Mouse (Mus musculus) MEL (cell line): ENCODE measurements around the gene Pard3. TPM values are rescaled to one million over a fixed set of nuclear protein-coding genes. Genes with fewer than 3 reads are reported as not detected.

Source experiments
- DNase-seq: peaks from one replicate; pipeline ENCODE4 v3.0.0; 2011; ENCODE audit warnings: low read depth, low spot score
- H3K27ac ChIP-seq: 2 replicates; pipeline ENCODE4 v1.5.1; 2012; ENCODE audit warnings: low read depth, mild to moderate bottlenecking, control low read depth, low read length, moderate library complexity; ENCODE audit not compliant: control insufficient read depth
- H3K27me3 ChIP-seq, 2 experiments: fragments of 150-350 bp in 1 of 2; sonication (generic) in 1 of 2; 2 replicates each; pipeline ENCODE4 v1.6.1; 2012; ENCODE audit warnings: low read length in 2 of 2, mild to moderate bottlenecking in 2 of 2, improper control_type of control experiment in 1 of 2, moderate library complexity in 1 of 2; ENCODE audit not compliant: insufficient read depth in 2 of 2, control insufficient read depth in 1 of 2
- H3K36me3 ChIP-seq, 2 experiments: 2 replicates each; pipeline ENCODE4 v1.6.1; 2012 to 2014; ENCODE audit warnings: low read length in 2 of 2, improper control_type of control experiment in 1 of 2, inconsistent platforms in 1 of 2, mild to moderate bottlenecking in 1 of 2; ENCODE audit not compliant: insufficient read depth in 2 of 2, control insufficient read depth in 1 of 2
- H3K4me1 ChIP-seq, 2 experiments: fragments of 150-350 bp in 1 of 2; sonication (generic) in 1 of 2; 2 replicates each; pipeline ENCODE4 v1.6.1; 2012; ENCODE audit warnings: low read length in 2 of 2, improper control_type of control experiment in 1 of 2, mild to moderate bottlenecking in 1 of 2; ENCODE audit not compliant: insufficient read depth in 2 of 2, control insufficient read depth in 1 of 2
- H3K4me3 ChIP-seq, 2 experiments: fragments of 150-350 bp in 1 of 2; sonication (generic) in 1 of 2; 2 replicates each; pipeline ENCODE4 v1.5.1; 2012; ENCODE audit warnings: low read depth in 2 of 2, low read length in 2 of 2, mild to moderate bottlenecking in 2 of 2, moderate library complexity in 2 of 2, control low read depth in 1 of 2, improper control_type of control experiment in 1 of 2; ENCODE audit not compliant: control insufficient read depth in 1 of 2, insufficient read depth in 1 of 2
- H3K79me2 ChIP-seq: 2 replicates; pipeline ENCODE4 v1.6.1; 2012; ENCODE audit warnings: mild to moderate bottlenecking, low read length, moderate library complexity; ENCODE audit not compliant: control insufficient read depth, poor library complexity, insufficient read depth
- H3K9ac ChIP-seq: 2 replicates; pipeline ENCODE4 v1.6.1; 2012; ENCODE audit warnings: low read depth, mild to moderate bottlenecking, control low read depth, low read length, moderate library complexity; ENCODE audit not compliant: control insufficient read depth, poor library complexity, severe bottlenecking
- H3K9me3 ChIP-seq: fragments of 150-350 bp; sonication (generic); replicated peaks from 2 replicates; pipeline ENCODE4 v1.6.1; 2012; ENCODE audit warnings: mild to moderate bottlenecking, low read length, improper control_type of control experiment, moderate library complexity; ENCODE audit not compliant: insufficient read depth
- BHLHE40 ChIP-seq: IDR thresholded peaks from 2 replicates; pipeline ENCODE4 v1.6.1; 2012; ENCODE audit warnings: low read depth, mild to moderate bottlenecking, inconsistent platforms, low read length, improper control_type of control experiment, borderline replicate concordance
- CHD1 ChIP-seq: IDR thresholded peaks from 2 replicates; pipeline ENCODE4 v1.6.1; 2012; ENCODE audit warnings: low read depth, mild to moderate bottlenecking, inconsistent platforms, low read length, improper control_type of control experiment
- E2F4 ChIP-seq: IDR thresholded peaks from 2 replicates; pipeline ENCODE4 v1.6.1; 2011; ENCODE audit warnings: low read depth, low read length, improper control_type of control experiment, borderline replicate concordance
- ELF1 ChIP-seq: IDR thresholded peaks from 2 replicates; pipeline ENCODE4 v1.6.1; 2014; ENCODE audit warnings: low read depth, mild to moderate bottlenecking, inconsistent platforms, low read length, improper control_type of control experiment, moderate library complexity
- ETS1 ChIP-seq: IDR thresholded peaks from 2 replicates; pipeline ENCODE4 v1.6.1; 2012; ENCODE audit warnings: low read depth, mild to moderate bottlenecking, inconsistent platforms, low read length, improper control_type of control experiment, moderate library complexity
- HCFC1 ChIP-seq: IDR thresholded peaks from 2 replicates; pipeline ENCODE4 v1.6.1; 2012; ENCODE audit warnings: low read depth, mild to moderate bottlenecking, inconsistent platforms, low read length, improper control_type of control experiment, moderate library complexity
- JUND ChIP-seq: IDR thresholded peaks from 2 replicates; pipeline ENCODE4 v1.6.1; 2011; ENCODE audit warnings: low read depth, mild to moderate bottlenecking, improper control_type of control experiment, low read length
- KAT2A ChIP-seq: conservative IDR thresholded peaks from 2 replicates; pipeline ENCODE4 v1.6.1; 2012; ENCODE audit warnings: low read depth, low read length, improper control_type of control experiment, inconsistent platforms
- MAX ChIP-seq: IDR thresholded peaks from 2 replicates; pipeline ENCODE4 v1.6.1; 2011; ENCODE audit warnings: low read length, improper control_type of control experiment
- MAZ ChIP-seq: IDR thresholded peaks from 2 replicates; pipeline ENCODE4 v1.6.1; 2012; ENCODE audit warnings: low read depth, mild to moderate bottlenecking, inconsistent platforms, low read length, improper control_type of control experiment
- MEF2A ChIP-seq: IDR thresholded peaks from 2 replicates; pipeline ENCODE4 v1.6.1; 2014; ENCODE audit warnings: low read depth, mild to moderate bottlenecking, inconsistent platforms, low read length, improper control_type of control experiment; ENCODE audit not compliant: poor library complexity, insufficient replicate concordance, severe bottlenecking; ENCODE audit errors: extremely low read depth
- MYC ChIP-seq: IDR thresholded peaks from 2 replicates; pipeline ENCODE4 v1.6.1; 2011; ENCODE audit warnings: low read depth, mild to moderate bottlenecking, low read length, improper control_type of control experiment, moderate library complexity
- NELFE ChIP-seq: IDR thresholded peaks from 2 replicates; pipeline ENCODE4 v1.6.1; 2011; ENCODE audit warnings: low read depth, low read length, improper control_type of control experiment
- NRF1 ChIP-seq: IDR thresholded peaks from 2 replicates; pipeline ENCODE4 v1.6.1; 2014; ENCODE audit warnings: low read depth, mild to moderate bottlenecking, inconsistent platforms, low read length, improper control_type of control experiment, moderate library complexity; ENCODE audit not compliant: poor library complexity, insufficient read depth, severe bottlenecking
- POLR2AphosphoS2 ChIP-seq: IDR thresholded peaks from 2 replicates; pipeline ENCODE4 v1.6.1; 2011; ENCODE audit warnings: low read length, improper control_type of control experiment
- POLR2AphosphoS5 ChIP-seq: IDR thresholded peaks from 2 replicates; pipeline ENCODE4 v1.6.1; 2012; ENCODE audit warnings: low read depth, borderline replicate concordance, mild to moderate bottlenecking, inconsistent platforms, low read length, moderate library complexity, mixed read lengths
- RAD21 ChIP-seq: IDR thresholded peaks from 2 replicates; pipeline ENCODE4 v1.6.1; 2011; ENCODE audit warnings: mild to moderate bottlenecking, low read depth, low read length, improper control_type of control experiment
- RCOR1 ChIP-seq: IDR thresholded peaks from 2 replicates; pipeline ENCODE4 v1.6.1; 2012; ENCODE audit warnings: low read depth, mild to moderate bottlenecking, inconsistent platforms, low read length, improper control_type of control experiment
- SIN3A ChIP-seq: IDR thresholded peaks from 2 replicates; pipeline ENCODE4 v1.6.1; 2012; ENCODE audit warnings: low read length, improper control_type of control experiment, inconsistent platforms
- SMC3 ChIP-seq: IDR thresholded peaks from 2 replicates; pipeline ENCODE4 v1.6.1; 2011; ENCODE audit warnings: low read depth, low read length, improper control_type of control experiment
- UBTF ChIP-seq: IDR thresholded peaks from 2 replicates; pipeline ENCODE4 v1.6.1; 2012; ENCODE audit warnings: low read depth, mild to moderate bottlenecking, inconsistent platforms, low read length, improper control_type of control experiment, moderate library complexity, borderline replicate concordance; ENCODE audit not compliant: insufficient read depth
- USF1 ChIP-seq: IDR thresholded peaks from 2 replicates; pipeline ENCODE4 v1.6.1; 2014; ENCODE audit warnings: low read depth, mild to moderate bottlenecking, inconsistent platforms, low read length, improper control_type of control experiment, moderate library complexity
- ZC3H11A ChIP-seq: IDR thresholded peaks from 2 replicates; pipeline ENCODE4 v1.6.1; 2012; ENCODE audit warnings: low read depth, mild to moderate bottlenecking, inconsistent platforms, low read length, improper control_type of control experiment
- ZKSCAN1 ChIP-seq: IDR thresholded peaks from 2 replicates; pipeline ENCODE4 v1.6.1; 2012; ENCODE audit warnings: low read depth, mild to moderate bottlenecking, inconsistent platforms, low read length, improper control_type of control experiment, moderate library complexity
- ZNF384 ChIP-seq: IDR thresholded peaks from 2 replicates; pipeline ENCODE4 v1.6.1; 2012; ENCODE audit warnings: low read depth, mild to moderate bottlenecking, inconsistent platforms, low read length, improper control_type of control experiment
- polyA plus RNA-seq, 2 experiments: library from polyadenylated mRNA; stranded (reverse) in 1 of 2; unstranded in 1 of 2; fragments of >175 nt in 1 of 2; fragments of >200 nt in 1 of 2; gene quantifications; 2 replicates each; pipeline versions ENCODE4 v1.2.1 to v1.2.4; 2012; ENCODE audit warnings: low replicate concordance in 2 of 2, low read depth in 1 of 2; ENCODE audit not compliant: insufficient read length in 2 of 2, insufficient read depth in 1 of 2, missing spikeins in 1 of 2
- total RNA-seq: library from RNA; depleted of rRNA; stranded (reverse); fragments of 300-350 nt; gene quantifications from 2 replicates; pipeline ENCODE4 v1.2.3, GENCODE M21; 2012; rRNA removed

The Pard3 gene
- not detected in 2 replicates for total RNA-seq
- polyA plus RNA-seq: not detected

DNA sequence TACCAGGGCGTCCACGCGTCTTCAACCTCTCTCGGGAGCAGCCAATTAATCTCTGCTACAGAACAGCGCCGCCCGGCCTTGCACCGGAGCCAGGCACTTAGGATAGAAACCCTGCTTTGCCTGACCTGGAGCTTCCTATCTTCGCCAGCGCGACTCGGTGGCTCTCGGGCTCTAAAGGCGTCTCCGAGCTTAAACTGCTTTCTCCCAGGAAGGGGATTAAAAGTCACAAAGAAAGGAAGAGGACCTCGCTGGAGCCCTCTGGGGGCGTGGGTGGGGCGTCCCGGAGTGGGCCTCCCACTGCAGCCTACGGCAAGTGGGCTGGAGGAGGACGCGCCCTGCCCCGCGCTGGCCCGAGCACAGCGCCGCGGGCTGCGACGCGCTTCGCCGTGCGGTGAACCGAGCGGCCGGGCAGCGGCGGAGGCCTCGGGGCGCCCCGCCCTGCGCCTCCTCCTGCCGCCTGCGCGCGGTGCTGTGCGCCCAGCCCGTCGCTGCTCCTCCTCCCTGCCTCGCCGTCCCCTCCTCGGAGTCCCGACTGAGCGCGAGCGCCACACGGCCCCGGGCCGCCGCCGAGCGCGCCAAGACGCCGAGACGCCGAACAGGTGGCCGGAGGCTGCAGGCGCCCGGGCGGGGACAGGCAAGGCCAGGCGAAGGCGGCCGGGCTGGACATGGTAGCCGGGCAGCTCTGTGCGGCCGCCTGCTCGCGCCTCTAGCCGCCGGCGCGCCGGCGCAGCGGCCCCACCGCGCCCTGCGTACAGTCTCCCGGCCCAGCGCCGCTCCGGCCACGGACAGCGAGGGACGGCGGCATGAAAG is at the start of gene Pard3:
Gene Pard3, plus strand, starts transcription at position 343 of the 810 bp plus-strand sequence.
- H3K27me3 ChIP-seq: no peaks in the 10 kb centered on the region
- H3K4me1 ChIP-seq: no peaks in the 10 kb centered on the region
- H3K9me3 ChIP-seq: no peaks in the 10 kb centered on the region
- H3K27ac ChIP-seq: no peak within 1 kb of the TSS
- H3K79me2 ChIP-seq: no peaks in the 10 kb centered on the region
- DNase-seq: no peak
- no peak within 1 kb of the TSS for H3K9ac ChIP-seq
- no peak within 1 kb of the TSS for H3K4me3 ChIP-seq
- TF ChIP-seq NRF1: no peak
- no peak for TF ChIP-seq UBTF
- TF ChIP-seq BHLHE40: no peak
- no peak for TF ChIP-seq POLR2AphosphoS2
- TF ChIP-seq RAD21: no peak
- TF ChIP-seq CHD1: no peak
- no peak for TF ChIP-seq KAT2A
- no peak for TF ChIP-seq NELFE
- TF ChIP-seq ELF1: no peak
- TF ChIP-seq POLR2AphosphoS5: no peak
- no peak for TF ChIP-seq HCFC1
- TF ChIP-seq MYC: no peak
- no peak for TF ChIP-seq E2F4
- TF ChIP-seq ETS1: no peak
- TF ChIP-seq JUND: no peak
- TF ChIP-seq SMC3: no peak
- no peak for TF ChIP-seq ZNF384
- no peak for TF ChIP-seq MAX
- no peak for TF ChIP-seq RCOR1
- H3K36me3 ChIP-seq: no peaks in the 10 kb centered on the region

DNA sequence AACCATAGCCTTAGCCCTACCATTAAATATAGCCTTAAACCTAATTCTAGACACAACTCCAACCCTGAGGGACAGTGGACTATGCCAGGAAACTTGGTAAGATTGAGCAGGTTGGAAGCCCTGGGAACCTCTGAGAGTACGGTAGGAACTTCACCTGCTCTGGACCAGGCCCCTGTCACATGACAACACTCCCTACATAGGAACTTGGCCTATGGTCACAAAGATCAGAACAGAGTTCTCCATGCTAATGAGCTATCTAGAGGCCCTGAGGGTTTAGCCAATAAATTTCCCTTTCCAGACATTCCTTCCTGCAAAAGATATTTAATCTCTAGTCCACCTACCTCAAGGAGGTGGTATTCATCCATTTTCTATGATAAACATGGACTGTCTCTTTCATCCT is 41.9 kb upstream of the Pard3 start:
- TF ChIP-seq UBTF: no peak
- no peak for TF ChIP-seq ZKSCAN1
- TF ChIP-seq POLR2AphosphoS5: no peak
- no peak for TF ChIP-seq KAT2A
- no peak for TF ChIP-seq SMC3
- TF ChIP-seq CHD1: no peak
- TF ChIP-seq SIN3A: no peak
- no peak for TF ChIP-seq ETS1
- no peak for TF ChIP-seq MAZ
- TF ChIP-seq RAD21: no peak
- no peak for TF ChIP-seq USF1
- TF ChIP-seq MYC: no peak
- no peak for TF ChIP-seq HCFC1
- no peak for TF ChIP-seq ZC3H11A
- no peak for TF ChIP-seq MEF2A
- no peak for TF ChIP-seq NRF1
- no peaks in the 10 kb centered on the region for H3K4me1 ChIP-seq
- no peaks in the 10 kb centered on the region for H3K36me3 ChIP-seq
- no peak overlapping the region for H3K27ac ChIP-seq
- no peak for DNase-seq
- no peak overlapping the region for H3K9ac ChIP-seq
- H3K79me2 ChIP-seq: no peaks in the 10 kb centered on the region
- no peak overlapping the region for H3K4me3 ChIP-seq
- H3K9me3 ChIP-seq: no peaks in the 10 kb centered on the region; the same call in 1 of the 2 replicates
- no peaks in the 10 kb centered on the region for H3K27me3 ChIP-seq
